Mouse (Mus musculus): ENCODE results near the gene Sel1l3.

GRCm38 (mm10) chr5:53110225-53110624 lies 103.5 kb downstream of the Sel1l3 start:
- TF ChIP-seq REST (IDR thresholded peaks at IDR 0.05; ENCODE audit: insufficient read depth, insufficient read length) (no peak), POLR2A (IDR thresholded peaks at IDR 0.05; ENCODE audit: insufficient read length, low read depth) (no peak), CEBPB (IDR thresholded peaks at IDR 0.05; ENCODE audit: insufficient read depth, poor library complexity, severe bottlenecking) (no peak), MAX (IDR thresholded peaks at IDR 0.05; ENCODE audit: low read depth) (no peak)

All from myocyte (in vitro differentiated cells).